Mouse (Mus musculus) telencephalon, adult 2 months (tissue): Measurements from ENCODE around the gene Inf2.

Experiments used
- DNase-seq: peaks from one replicate; pipeline ENCODE4 v3.0.0-alpha.2; 2011; ENCODE audit warnings: low read depth, low spot score

Inf2 gene

DNA sequence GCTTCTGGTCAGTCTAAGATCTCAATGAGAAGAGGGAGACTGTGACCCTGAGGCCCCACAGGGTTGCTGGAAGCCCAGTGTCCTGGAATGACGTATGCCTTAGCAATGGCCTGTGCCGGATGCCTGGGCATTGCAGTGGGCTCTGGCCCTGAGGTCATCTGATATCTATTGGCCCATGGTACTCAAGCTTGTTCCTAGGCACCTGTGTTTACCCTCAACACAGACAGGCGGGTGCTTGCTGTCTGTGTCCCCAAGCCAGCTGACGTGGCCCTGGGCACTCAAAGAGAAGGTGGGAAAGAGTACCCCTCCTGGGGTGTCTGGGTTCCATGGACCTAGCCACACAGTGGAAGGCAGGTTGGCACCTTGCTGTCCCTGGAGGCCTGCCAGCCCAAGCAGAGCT lies 37.1 kb downstream of the Inf2 start:
- DNase-seq, result no peak

DNA sequence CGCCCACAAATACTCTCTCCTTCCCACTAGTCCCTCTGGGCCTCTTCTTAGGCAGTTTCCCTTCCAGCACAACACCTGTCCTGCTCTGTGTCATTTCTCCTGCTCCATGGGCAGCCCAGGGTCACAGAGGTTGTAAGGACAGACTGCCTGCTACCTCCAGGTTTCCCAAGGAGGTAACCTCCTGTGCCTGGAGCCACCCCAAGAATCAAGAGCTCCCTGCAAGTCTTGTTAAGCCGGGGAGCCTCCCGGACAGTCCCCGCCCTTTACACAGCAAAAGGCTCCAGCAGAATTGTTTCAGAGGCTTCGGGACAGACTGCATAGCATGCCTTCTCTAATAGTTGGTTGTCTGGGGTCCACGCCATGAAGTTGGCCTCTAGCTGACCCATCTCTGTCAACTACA lies 37.9 kb downstream of the Inf2 start:
- DNase-seq, result no peak

- DNase-seq, result no peak
Observed at GRCm38 (mm10) chr12:112627097-112627881, 38.7 kb downstream of the Inf2 start.

DNA sequence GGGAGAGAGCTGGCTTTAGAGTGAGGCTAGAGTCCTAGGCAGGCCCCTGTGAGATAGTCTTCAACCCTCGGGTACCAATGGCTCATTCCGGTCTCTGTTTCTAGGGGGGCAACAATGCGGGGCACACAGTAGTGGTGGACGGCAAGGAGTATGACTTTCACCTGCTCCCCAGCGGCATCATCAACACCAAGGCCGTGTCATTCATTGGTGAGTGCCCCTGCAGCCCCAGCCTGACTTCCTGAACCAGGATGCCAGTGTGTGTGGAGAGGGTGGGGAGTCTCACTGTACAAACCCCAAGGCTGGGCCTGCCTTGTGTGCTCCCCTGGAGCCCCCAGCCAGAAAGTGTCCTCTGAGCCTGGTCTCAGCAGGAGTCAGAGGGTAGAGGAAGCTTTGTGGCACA lies 39.6 kb downstream of the Inf2 start:
- no peak for DNase-seq

- DNase-seq, result no peak
Observed at GRCm38 (mm10) chr12:112628928-112629721, 40.5 kb downstream of the Inf2 start.

DNA sequence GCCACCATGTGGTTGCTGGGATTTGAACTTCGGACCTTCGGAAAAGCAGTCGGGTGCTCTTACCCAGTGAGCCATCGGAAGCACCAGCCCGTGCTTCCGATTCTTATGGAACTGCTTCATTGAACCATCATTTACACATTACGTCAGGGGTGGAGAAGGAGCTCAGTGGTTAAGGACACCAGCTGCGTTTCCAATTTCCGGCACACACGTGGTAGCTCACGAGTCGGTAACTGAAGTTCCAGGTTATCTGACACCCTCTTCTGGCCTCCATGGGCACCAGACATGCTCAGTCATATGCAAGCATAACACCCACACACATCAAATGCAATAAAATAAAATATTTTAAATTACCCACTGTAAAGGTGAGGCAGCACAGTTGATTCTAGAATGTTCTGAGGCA lies 41.4 kb downstream of the Inf2 start:
- DNase-seq, result no peak

- no peak for DNase-seq
Observed at GRCm38 (mm10) chr12:112630796-112631195, 42.2 kb downstream of the Inf2 start.

GRCm38 (mm10) chr12:112631472-112631871 lies 42.9 kb downstream of the Inf2 start:
- no peak for DNase-seq

DNA sequence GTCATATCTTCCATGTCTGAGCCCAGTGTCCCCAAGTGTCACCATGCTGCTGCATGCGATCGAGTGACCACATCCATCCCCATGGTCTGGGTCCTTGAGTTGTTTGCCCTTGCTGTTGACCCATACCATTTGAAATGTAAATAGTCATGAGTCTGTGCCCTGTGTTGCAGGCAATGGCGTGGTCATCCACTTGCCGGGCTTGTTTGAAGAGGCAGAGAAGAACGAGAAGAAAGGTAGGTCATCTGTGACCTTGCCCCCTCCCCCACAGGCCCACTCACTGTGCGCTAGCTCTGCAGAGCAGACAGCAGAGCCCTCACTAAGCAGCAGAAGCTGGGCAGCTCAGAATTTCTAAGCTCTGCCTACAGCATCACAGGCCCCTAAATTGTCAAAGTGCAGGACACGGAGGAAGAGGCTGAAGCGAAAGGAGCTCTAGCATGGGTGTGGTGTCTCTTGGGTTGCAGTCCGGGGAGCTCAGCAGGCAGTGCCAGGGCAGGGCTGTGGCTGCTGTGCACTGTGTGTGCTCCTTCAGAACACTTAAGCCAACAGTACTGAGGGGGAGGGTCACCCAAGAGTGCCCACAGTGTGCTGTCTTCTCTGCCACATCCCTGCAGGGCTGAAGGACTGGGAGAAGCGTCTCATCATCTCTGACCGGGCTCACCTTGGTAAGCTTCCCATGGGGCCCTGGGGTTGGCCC lies 43.6 kb downstream of the Inf2 start:
- DNase-seq, result no peak

GRCm38 (mm10) chr12:112632907-112633306 lies 44.3 kb downstream of the Inf2 start:
- DNase-seq, result no peak

DNA sequence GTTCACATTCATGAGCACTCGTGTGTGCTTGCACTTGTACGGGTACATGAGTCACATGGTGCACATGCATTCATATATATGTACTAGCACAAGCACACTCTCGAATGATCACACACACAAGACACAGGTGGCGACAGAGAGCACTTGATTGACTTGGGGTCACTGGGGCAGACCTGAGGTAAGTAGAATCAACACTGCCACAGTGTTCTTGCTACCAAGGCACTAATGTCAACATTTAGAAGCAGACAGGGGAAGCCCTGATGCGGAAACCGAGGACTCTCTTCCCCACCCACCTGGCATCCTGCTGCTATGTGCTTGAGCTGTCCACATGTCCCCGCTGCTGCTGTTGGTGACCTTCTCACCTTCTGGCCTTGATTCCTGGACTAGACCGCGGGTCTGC lies 45.1 kb downstream of the Inf2 start:
- no peak for DNase-seq

DNA sequence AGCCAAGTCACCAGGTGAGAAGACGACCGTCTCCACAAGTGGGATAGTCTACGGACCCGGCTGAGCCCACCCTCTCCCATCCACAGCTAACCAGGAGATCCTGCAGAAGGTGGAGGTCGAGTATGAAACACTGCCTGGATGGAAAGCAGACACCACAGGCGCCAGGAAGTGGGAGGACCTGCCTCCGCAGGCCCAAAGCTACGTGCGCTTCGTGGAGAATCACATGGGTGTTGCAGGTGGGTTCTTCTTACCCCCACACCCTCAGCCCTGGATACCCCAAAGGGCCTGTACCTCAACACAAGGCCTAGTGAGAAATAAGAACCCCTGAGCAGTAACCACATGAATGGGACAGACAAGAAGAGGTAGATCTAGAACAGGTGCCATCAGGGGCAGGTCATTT lies 50.9 kb downstream of the Inf2 start:
- no peak for DNase-seq

GRCm38 (mm10) chr12:112643126-112643525 lies 54.5 kb downstream of the Inf2 start:
- no peak for DNase-seq

DNA sequence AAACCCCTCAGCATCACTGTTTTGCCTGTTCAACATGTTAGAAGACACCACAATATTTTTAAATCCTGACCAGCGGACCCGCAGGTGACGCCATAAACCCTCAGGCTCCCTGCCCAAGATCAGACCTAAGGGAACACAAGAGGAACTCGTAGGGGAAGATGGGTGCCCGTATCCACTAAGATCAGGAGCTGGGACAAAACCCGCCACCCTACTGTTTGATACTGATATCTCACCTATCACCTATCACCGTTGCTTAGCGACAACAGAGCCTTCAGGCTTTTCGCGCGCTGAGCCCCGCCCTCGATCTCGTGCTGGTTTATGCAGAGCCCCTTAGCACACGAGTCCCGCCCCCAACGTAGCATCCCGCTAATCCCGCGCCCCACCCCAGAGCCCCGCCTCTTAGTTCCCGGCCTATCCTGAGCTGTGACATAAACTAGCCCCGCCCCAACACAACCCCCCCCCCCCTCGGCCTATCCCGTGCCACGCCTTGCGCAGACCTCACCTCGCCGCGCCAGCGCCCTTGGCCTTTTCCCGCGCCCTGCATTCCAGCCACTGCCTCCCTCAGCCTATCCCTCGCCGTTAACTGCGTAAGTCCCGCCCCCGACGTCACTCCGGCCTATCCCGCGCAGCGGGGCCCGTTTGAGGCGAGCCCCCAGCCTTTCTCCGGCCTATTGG lies 55.7 kb downstream of the Inf2 start, which contains the start of gene Siva1:
Gene Siva1, plus strand, starts transcription at position 500 of the 675 bp plus-strand sequence.
- peak; percentile 97 for DNase-seq

DNA sequence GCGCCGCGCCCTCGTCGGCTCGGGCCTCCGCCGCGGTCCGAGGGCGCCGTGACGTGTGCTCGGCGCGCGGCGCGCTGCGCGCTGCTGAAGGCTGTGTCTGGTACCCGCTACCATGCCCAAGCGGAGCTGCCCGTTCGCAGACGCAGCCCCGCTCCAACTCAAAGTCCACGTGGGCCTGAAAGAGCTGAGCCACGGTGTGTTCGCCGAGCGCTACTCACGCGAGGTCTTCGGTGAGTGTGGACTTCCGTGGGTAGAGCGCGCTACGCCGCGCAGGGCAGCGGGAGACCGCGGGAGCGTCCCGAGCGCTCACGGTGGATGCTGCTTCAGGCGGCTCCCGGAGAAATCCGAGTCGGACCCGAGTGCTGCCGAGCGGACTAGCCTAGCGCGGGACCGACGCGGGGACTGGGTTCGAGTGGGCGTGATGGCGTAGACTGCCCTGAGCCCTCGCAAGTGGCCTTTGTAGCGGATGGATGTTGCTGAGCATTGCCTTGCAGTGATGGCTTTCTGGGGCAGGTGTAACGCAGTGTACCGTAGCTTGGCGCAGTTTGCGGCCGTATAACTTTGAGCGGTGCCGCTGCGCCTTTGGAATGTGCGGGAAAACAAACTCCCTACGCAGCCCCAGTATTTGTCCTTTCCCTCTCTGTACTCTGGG lies 56.4 kb downstream of the Inf2 start:
- no peak for DNase-seq

DNA sequence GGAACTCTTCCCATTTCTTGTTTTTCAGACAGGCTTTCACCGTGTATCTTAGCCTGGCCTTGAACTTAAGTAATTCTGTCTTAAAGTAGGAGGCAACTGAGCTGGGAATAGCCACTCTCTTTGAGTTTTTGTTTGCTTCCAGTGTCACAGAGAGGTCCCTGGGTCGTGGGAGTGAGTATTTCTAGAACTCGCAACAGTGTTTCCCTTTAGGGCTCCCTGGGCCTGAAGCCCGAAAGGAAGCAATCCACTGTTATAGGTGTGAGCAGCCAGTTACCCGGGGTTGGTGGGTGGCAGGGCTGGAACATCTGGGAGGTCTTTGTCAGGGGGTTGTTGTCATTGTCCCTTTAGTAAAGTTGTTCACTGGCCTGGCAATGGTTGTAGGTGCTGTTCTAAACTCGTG lies 57.6 kb downstream of the Inf2 start:
- no peak for DNase-seq

GRCm38 (mm10) chr12:112648081-112648480 lies 59.5 kb downstream of the Inf2 start:
- no peak for DNase-seq

DNA sequence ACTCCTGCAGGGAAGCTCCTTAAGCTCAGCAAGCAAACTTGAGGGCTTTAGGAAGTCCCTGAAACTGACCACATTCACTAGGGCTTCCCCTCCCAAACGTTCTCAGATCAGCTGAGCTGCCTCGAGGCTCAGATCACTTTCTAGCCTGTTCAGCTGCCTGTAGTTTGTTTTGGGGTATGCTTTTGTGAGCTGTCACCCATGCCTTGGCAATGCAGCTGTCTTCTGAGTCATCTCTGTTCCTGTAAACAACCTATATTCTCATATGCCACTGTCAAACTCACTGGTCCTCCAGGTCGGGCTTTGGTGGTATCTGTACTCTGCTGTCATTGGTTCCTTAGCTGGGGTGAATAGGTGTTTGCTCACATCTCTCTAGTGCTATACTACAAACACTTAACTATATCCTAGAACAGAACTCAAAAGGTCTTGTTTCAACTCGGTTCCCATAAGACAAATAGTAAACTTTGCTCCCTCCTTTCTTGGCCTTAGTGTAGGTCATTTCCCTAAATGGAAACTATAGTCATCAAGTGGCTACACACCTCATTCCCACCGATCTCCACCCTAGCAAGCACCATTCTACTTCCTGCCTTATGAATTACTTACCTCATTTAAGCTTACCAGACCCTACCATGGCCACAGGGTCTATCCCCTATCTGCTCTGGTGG lies 63.3 kb downstream of the Inf2 start:
- no peak for DNase-seq

GRCm38 (mm10) chr12:112653157-112653824 lies 64.7 kb downstream of the Inf2 start:
- peak; percentile 64 for DNase-seq

- no peak for DNase-seq
Observed at GRCm38 (mm10) chr12:112654076-112654475, 65.5 kb downstream of the Inf2 start.
